Mouse (Mus musculus): ENCODE data around the gene Mvk.

GRCm38 (mm10) chr5:114412361-114412998 lies 31.6 kb upstream of the Mvk start:
- TF ChIP-seq GATA1 (IDR thresholded peaks at IDR 0.05; ENCODE audit: low read length) (no peak), TAL1 (IDR thresholded peaks at IDR 0.05; ENCODE audit: low read length) (no peak)

All from erythroblast, embryonic 14.5 days (primary cell).